Mouse (Mus musculus): ENCODE results near the gene Sptlc2. TPM values are rescaled to one million over a fixed set of nuclear protein-coding genes. Genes with fewer than 3 reads are reported as not detected.

The Sptlc2 gene
- polyA plus RNA-seq, 1 experiment = 44.7 TPM

DNA sequence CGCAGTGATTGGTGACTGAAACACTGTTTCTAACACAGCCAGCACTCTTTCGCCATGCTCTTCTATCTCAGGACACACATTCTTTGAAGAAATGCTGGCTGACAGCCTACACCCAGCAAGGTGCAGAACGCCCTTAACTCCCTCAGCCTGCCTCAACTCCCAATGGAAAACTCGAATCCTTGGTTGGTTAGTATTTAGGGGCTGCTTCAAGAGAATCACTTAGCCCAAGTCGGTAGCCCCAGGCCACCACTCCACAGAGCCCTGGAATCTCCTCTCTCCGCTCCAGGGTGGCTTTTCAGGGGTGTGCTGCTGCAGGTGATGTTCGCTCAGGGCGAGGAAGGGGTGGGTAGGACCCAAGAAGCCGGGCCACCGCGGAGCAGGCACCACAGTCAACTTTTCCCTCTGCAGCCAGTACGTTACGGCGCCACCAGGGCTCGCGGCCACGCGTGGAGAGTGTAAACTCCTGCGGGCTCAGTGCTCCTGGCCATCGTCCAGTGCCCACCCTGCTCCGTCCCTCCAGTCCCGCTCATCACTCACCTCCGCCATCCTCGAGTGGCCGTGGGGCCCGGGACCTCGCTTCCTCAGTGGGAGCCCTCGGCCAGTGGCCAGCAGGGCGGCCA, 89.0 kb downstream of the Sptlc2 start:
- peaks cover 6% of the 10 kb centered on the region for H3K27me3 ChIP-seq (ENCODE audit: control insufficient read depth, insufficient read depth, insufficient read length)
- H3K79me3 ChIP-seq (ENCODE audit: low read depth) = no peaks in the 10 kb centered on the region
- no peaks in the 10 kb centered on the region for H3K79me2 ChIP-seq (ENCODE audit: control insufficient read depth, insufficient read depth)
- H3K4me3 ChIP-seq (ENCODE audit: insufficient read depth, poor library complexity, severe bottlenecking) = peak overlapping the region; percentile 30
- H3K36me3 ChIP-seq (ENCODE audit: control insufficient read depth, insufficient read depth) = no peaks in the 10 kb centered on the region
- TF ChIP-seq CEBPB (IDR thresholded peaks at IDR 0.05; ENCODE audit: low read depth) = no peak
- no peak for TF ChIP-seq FOSL1 (IDR thresholded peaks at IDR 0.05; ENCODE audit: insufficient read depth, low read length, poor library complexity, severe bottlenecking)
- no peak for TF ChIP-seq MAX (IDR thresholded peaks at IDR 0.05)
- no peak for TF ChIP-seq MYOD1 (IDR thresholded peaks at IDR 0.05; ENCODE audit: control insufficient read depth, insufficient read length, low read depth)
- TF ChIP-seq CTCF (IDR thresholded peaks at IDR 0.05; ENCODE audit: control insufficient read depth, insufficient read depth, insufficient read length) = no peak
- TF ChIP-seq USF1 (IDR thresholded peaks at IDR 0.05; ENCODE audit: low read depth) = no peak
- TF ChIP-seq MYOG (IDR thresholded peaks at IDR 0.05; ENCODE audit: control insufficient read depth, extremely low read depth, insufficient read length) = no peak
- peak overlapping the region; percentile 59 for H3ac ChIP-seq (ENCODE audit: control insufficient read depth, insufficient read length, low read depth)

DNA sequence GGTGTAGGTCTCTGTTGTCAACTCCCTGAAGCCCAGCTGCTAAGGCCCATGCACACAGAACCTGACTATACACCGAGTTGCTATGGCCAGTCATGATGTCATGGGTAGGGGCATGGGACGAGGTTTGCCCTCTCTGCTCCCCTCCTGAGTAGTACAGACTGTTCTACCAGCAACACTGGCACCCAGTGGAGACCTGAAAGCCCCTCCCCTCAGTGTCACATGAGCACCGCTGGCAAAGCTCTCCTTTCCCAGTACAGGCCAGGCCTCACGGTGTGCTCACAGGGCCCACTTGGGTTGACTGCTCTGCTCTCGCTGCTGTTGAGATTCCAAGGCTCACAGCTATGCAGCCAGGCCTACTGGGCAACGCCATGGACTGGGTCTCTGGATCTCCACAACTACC, 94.2 kb downstream of the Sptlc2 start:
- no peak overlapping the region for H3ac ChIP-seq (ENCODE audit: control insufficient read depth, insufficient read length, low read depth)
- TF ChIP-seq FOSL1 (IDR thresholded peaks at IDR 0.05; ENCODE audit: insufficient read depth, low read length, poor library complexity, severe bottlenecking) = no peak
- H3K36me3 ChIP-seq (ENCODE audit: control insufficient read depth, insufficient read depth) = no peaks in the 10 kb centered on the region
- H3K79me2 ChIP-seq (ENCODE audit: control insufficient read depth, insufficient read depth) = no peaks in the 10 kb centered on the region
- H3K4me3 ChIP-seq (ENCODE audit: insufficient read depth, poor library complexity, severe bottlenecking) = no peak overlapping the region
- no peaks in the 10 kb centered on the region for H3K79me3 ChIP-seq (ENCODE audit: low read depth)
- H3K27me3 ChIP-seq (ENCODE audit: control insufficient read depth, insufficient read depth, insufficient read length) = peaks cover 5% of the 10 kb centered on the region

DNA sequence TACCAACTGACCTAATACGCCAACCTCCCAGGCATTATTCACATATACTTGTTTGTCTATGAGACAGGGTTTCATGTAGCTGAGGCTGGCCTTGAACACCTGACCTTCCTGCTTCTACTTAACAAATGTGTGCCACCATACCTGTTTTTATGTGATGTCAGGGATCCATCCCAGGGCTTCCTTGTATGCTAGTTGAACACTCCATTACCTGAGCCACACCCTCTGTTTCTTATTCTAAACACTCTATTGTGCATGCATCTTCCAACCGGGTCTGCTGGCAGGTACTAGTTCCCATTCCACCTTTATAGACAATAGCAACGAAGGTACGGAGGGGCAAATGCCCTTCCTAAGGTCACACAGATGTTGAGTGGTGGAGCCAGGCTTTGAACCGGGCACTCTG, 99.1 kb downstream of the Sptlc2 start:
- no peak for TF ChIP-seq CTCF (IDR thresholded peaks at IDR 0.05; ENCODE audit: control insufficient read depth, insufficient read depth, insufficient read length)
- no peak for TF ChIP-seq MAX (IDR thresholded peaks at IDR 0.05)
- TF ChIP-seq CEBPB (IDR thresholded peaks at IDR 0.05; ENCODE audit: low read depth) = no peak
- TF ChIP-seq USF1 (IDR thresholded peaks at IDR 0.05; ENCODE audit: low read depth) = no peak
- no peak for TF ChIP-seq MYOG (IDR thresholded peaks at IDR 0.05; ENCODE audit: control insufficient read depth, extremely low read depth, insufficient read length)
- no peak for TF ChIP-seq FOSL1 (IDR thresholded peaks at IDR 0.05; ENCODE audit: insufficient read depth, low read length, poor library complexity, severe bottlenecking)
- H3K4me3 ChIP-seq (ENCODE audit: insufficient read depth, poor library complexity, severe bottlenecking) = no peak overlapping the region
- H3ac ChIP-seq (ENCODE audit: control insufficient read depth, insufficient read length, low read depth) = no peak overlapping the region
- no peaks in the 10 kb centered on the region for H3K79me3 ChIP-seq (ENCODE audit: low read depth)
- peaks cover 5% of the 10 kb centered on the region for H3K27me3 ChIP-seq (ENCODE audit: control insufficient read depth, insufficient read depth, insufficient read length)
- H3K36me3 ChIP-seq (ENCODE audit: control insufficient read depth, insufficient read depth) = no peaks in the 10 kb centered on the region
- H3K79me2 ChIP-seq (ENCODE audit: control insufficient read depth, insufficient read depth) = no peaks in the 10 kb centered on the region

DNA sequence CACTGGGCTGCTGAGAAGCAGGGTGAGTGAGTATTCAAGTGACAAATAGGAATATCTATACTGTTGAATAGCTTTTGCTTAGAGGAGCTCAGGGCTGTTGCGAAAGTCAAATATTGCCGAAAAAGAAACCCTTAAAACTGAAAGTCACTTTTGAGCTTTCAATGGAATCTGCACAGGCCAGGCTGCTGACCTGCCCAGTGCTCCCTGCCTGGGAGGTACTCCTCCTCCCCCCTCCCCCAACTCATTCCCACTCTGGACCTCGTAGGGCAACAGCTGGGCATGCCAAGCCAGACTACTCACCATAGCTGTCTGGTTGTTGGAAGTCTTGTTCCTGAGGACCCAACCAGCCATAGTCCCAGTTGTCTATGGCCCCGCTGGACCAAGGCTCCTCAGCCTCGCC, 103.4 kb downstream of the Sptlc2 start:
- TF ChIP-seq FOSL1 (IDR thresholded peaks at IDR 0.05; ENCODE audit: insufficient read depth, low read length, poor library complexity, severe bottlenecking) = no peak
- TF ChIP-seq MYOD1 (IDR thresholded peaks at IDR 0.05; ENCODE audit: control insufficient read depth, insufficient read length, low read depth) = no peak
- TF ChIP-seq MAX (IDR thresholded peaks at IDR 0.05) = no peak
- TF ChIP-seq CEBPB (IDR thresholded peaks at IDR 0.05; ENCODE audit: low read depth) = no peak
- TF ChIP-seq MYOG (IDR thresholded peaks at IDR 0.05; ENCODE audit: control insufficient read depth, extremely low read depth, insufficient read length) = no peak
- TF ChIP-seq CTCF (IDR thresholded peaks at IDR 0.05; ENCODE audit: control insufficient read depth, insufficient read depth, insufficient read length) = no peak
- TF ChIP-seq USF1 (IDR thresholded peaks at IDR 0.05; ENCODE audit: low read depth) = no peak
- Histone ChIP-seq H3K79me2 (ENCODE audit: control insufficient read depth, insufficient read depth) (no peaks in the 10 kb centered on the region), H3K27me3 (ENCODE audit: control insufficient read depth, insufficient read depth, insufficient read length) (no peaks in the 10 kb centered on the region), H3K36me3 (ENCODE audit: control insufficient read depth, insufficient read depth) (no peaks in the 10 kb centered on the region), H3K79me3 (ENCODE audit: low read depth) (no peaks in the 10 kb centered on the region), H3K4me3 (ENCODE audit: insufficient read depth, poor library complexity, severe bottlenecking) (no peak overlapping the region), H3ac (ENCODE audit: control insufficient read depth, insufficient read length, low read depth) (no peak overlapping the region)

DNA sequence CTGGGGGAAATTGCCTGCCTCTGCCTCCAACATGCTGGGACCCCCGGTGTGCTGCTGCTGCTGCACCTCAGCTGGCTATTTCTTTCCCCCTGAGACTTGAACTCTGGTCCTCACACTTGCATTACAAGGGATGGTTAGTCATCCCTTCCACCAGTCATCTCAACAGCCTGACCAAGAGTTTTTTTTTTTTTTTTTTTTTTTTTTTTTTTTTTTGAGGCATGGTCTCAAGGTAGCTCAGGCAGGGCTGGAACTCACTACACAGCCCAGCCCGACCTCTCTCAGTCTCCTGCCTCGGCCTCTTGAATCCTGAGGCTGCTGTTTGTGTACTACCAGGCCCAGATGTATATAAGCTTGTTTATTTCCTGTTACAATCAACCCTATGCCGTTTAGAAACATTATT, 103.9 kb downstream of the Sptlc2 start:
- TF ChIP-seq FOSL1 (IDR thresholded peaks at IDR 0.05; ENCODE audit: insufficient read depth, low read length, poor library complexity, severe bottlenecking) (no peak), MYOG (IDR thresholded peaks at IDR 0.05; ENCODE audit: control insufficient read depth, extremely low read depth, insufficient read length) (no peak), USF1 (IDR thresholded peaks at IDR 0.05; ENCODE audit: low read depth) (no peak), CTCF (IDR thresholded peaks at IDR 0.05; ENCODE audit: control insufficient read depth, insufficient read depth, insufficient read length) (no peak), MYOD1 (IDR thresholded peaks at IDR 0.05; ENCODE audit: control insufficient read depth, insufficient read length, low read depth) (no peak), CEBPB (IDR thresholded peaks at IDR 0.05; ENCODE audit: low read depth) (no peak), MAX (IDR thresholded peaks at IDR 0.05) (no peak)
- Histone ChIP-seq H3K27me3 (ENCODE audit: control insufficient read depth, insufficient read depth, insufficient read length) (no peaks in the 10 kb centered on the region), H3K79me3 (ENCODE audit: low read depth) (no peaks in the 10 kb centered on the region), H3K79me2 (ENCODE audit: control insufficient read depth, insufficient read depth) (no peaks in the 10 kb centered on the region), H3K36me3 (ENCODE audit: control insufficient read depth, insufficient read depth) (no peaks in the 10 kb centered on the region), H3ac (ENCODE audit: control insufficient read depth, insufficient read length, low read depth) (no peak overlapping the region), H3K4me3 (ENCODE audit: insufficient read depth, poor library complexity, severe bottlenecking) (no peak overlapping the region)

DNA sequence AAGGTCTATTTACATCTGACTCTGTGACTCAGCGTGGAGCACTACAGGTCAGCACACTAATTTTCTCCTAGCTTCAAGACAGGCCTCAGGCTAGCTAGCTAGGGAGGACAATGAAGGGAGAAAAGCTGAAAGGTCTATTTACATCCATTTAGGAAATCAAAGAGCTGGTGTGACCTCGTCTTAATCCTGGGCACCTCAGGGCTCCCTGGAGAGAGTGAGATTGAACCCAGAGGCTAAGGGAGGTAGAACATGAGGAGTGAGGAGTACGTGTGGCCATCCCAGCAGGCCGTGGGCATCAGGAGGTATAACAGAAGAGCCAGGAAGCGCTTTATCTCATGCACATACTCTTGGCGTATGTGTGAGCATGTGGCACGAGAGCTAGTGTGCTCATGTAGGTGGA, 104.4 kb downstream of the Sptlc2 start:
- TF ChIP-seq CEBPB (IDR thresholded peaks at IDR 0.05; ENCODE audit: low read depth) (no peak), MYOG (IDR thresholded peaks at IDR 0.05; ENCODE audit: control insufficient read depth, extremely low read depth, insufficient read length) (no peak), CTCF (IDR thresholded peaks at IDR 0.05; ENCODE audit: control insufficient read depth, insufficient read depth, insufficient read length) (no peak), MAX (IDR thresholded peaks at IDR 0.05) (no peak), USF1 (IDR thresholded peaks at IDR 0.05; ENCODE audit: low read depth) (no peak), MYOD1 (IDR thresholded peaks at IDR 0.05; ENCODE audit: control insufficient read depth, insufficient read length, low read depth) (no peak), FOSL1 (IDR thresholded peaks at IDR 0.05; ENCODE audit: insufficient read depth, low read length, poor library complexity, severe bottlenecking) (no peak)
- no peaks in the 10 kb centered on the region for H3K36me3 ChIP-seq (ENCODE audit: control insufficient read depth, insufficient read depth)
- no peaks in the 10 kb centered on the region for H3K79me3 ChIP-seq (ENCODE audit: low read depth)
- H3K4me3 ChIP-seq (ENCODE audit: insufficient read depth, poor library complexity, severe bottlenecking) = no peak overlapping the region
- H3K27me3 ChIP-seq (ENCODE audit: control insufficient read depth, insufficient read depth, insufficient read length) = no peaks in the 10 kb centered on the region
- H3K79me2 ChIP-seq (ENCODE audit: control insufficient read depth, insufficient read depth) = no peaks in the 10 kb centered on the region
- H3ac ChIP-seq (ENCODE audit: control insufficient read depth, insufficient read length, low read depth) = no peak overlapping the region
